Comparison of ENCODE assay signal across 26 mouse cellular contexts in genomic region chr11:45546861-45547260, GRCm38 (mm10).
DNase-seq lines count a peak whose midpoint lies in the region; ATAC-seq and TF ChIP-seq lines count a peak whose summit lies in the region.
"Had no signal": no experiment of that assay in that cellular context is flagged by ENCODE, and none has a peak within 500 bp of the region (broad histone marks: within the 10 kb centered on the region; RNA-seq: fewer than 3 reads in every experiment).

No protein-coding gene starts in this region.

- peak overlapping the region; percentile 74 for H3K27ac ChIP-seq in gastrocnemius, adult 2 months
- H3K27ac ChIP-seq in heart, embryonic 11.5 days (ENCODE audit: low read depth, low read length), result no peak overlapping the region
- H3K27ac ChIP-seq: embryonic facial prominence, embryonic 13.5 days; embryonic facial prominence, embryonic 15.5 days; forebrain, embryonic 10.5 days; forebrain, embryonic 12.5 days had no signal

- no peak for ATAC-seq in heart, embryonic 11.5 days (replicated peaks; ENCODE audit: insufficient number of reproducible peaks, low FRiP score, low TSS enrichment)
- no peak for ATAC-seq in activated CD4-positive, CD25-positive, alpha-beta regulatory T cell, adult 4 months
- ATAC-seq: CD4-positive, CD25-positive, alpha-beta regulatory T cell, adult 4 months; forebrain, embryonic 14.5 days; forebrain, embryonic 16.5 days; Patski had no signal

- no peak overlapping the region for H3K9ac ChIP-seq in heart, embryonic 11.5 days (ENCODE audit: low read depth, low read length)
- H3K9ac ChIP-seq: embryonic facial prominence, embryonic 13.5 days; embryonic facial prominence, embryonic 15.5 days; forebrain, embryonic 12.5 days had no signal

- no peaks in the 10 kb centered on the region for H3K36me3 ChIP-seq in heart, embryonic 11.5 days (ENCODE audit: control insufficient read depth, insufficient read depth, low read length)
- H3K36me3 ChIP-seq: embryonic facial prominence, embryonic 13.5 days; embryonic facial prominence, embryonic 15.5 days; forebrain, embryonic 10.5 days; forebrain, embryonic 12.5 days; G1E had no signal

- TF ChIP-seq CTCF in gastrocnemius, adult 2 months (IDR thresholded peaks at IDR 0.05), result no peak

- intact Hi-C loops in gastrocnemius, adult 2 months (cut with DNase I), result loop anchor here (10.0 kb wide), 1 partner anchor 338 kb away; no protein-coding TSS in a partner anchor

- no peaks in the 10 kb centered on the region for H3K9me3 ChIP-seq in heart, embryonic 11.5 days (replicated peaks; ENCODE audit: control insufficient read depth, low read length)
- H3K9me3 ChIP-seq: embryonic facial prominence, embryonic 13.5 days; embryonic facial prominence, embryonic 15.5 days; forebrain, embryonic 10.5 days; forebrain, embryonic 12.5 days; G1E had no signal

- H3K4me1 ChIP-seq in heart, embryonic 11.5 days (ENCODE audit: control insufficient read depth, insufficient read depth, low read length), result no peaks in the 10 kb centered on the region
- H3K4me1 ChIP-seq: embryonic facial prominence, embryonic 15.5 days had no signal

- peaks cover 4% of the 10 kb centered on the region; the same call in 1 of the 2 replicates for H3K27me3 ChIP-seq in heart, embryonic 11.5 days (ENCODE audit: control insufficient read depth, insufficient read depth, low read length)
- H3K27me3 ChIP-seq: CH12.LX; forebrain, embryonic 12.5 days had no signal

- no peak overlapping the region for H3K4me2 ChIP-seq in heart, embryonic 11.5 days
- H3K4me2 ChIP-seq: embryonic facial prominence, embryonic 13.5 days; embryonic facial prominence, embryonic 15.5 days; forebrain, embryonic 12.5 days had no signal

- 34% methylated on average over 2 of the region's 2 CpGs for WGBS in heart, embryonic 11.5 days (ENCODE audit: insufficient replicate concordance)

- no peak for DNase-seq in gastrocnemius, adult 2 months
- DNase-seq in gastrocnemius, postnatal 10 days, result no peak
- peak; percentile 8 to 11 for DNase-seq in heart, adult 18-20 months
- DNase-seq: adrenal gland, adult 2 months; adrenal gland, postnatal 10 days; adrenal gland, postnatal 25 days; cerebellum, adult 11 months; cerebellum, adult 18-20 months; cerebellum, adult 8-10 months; cerebellum, adult 9-11 months; cerebellum, postnatal 14 days; cerebellum, postnatal 36 days; embryo, embryonic 11 days had no signal

- H3K4me3 ChIP-seq in gastrocnemius, adult 2 months, result no peak overlapping the region
- H3K4me3 ChIP-seq in heart, embryonic 11.5 days (ENCODE audit: low read depth, low read length), result no peak overlapping the region
- H3K4me3 ChIP-seq: embryonic facial prominence, embryonic 13.5 days; embryonic facial prominence, embryonic 15.5 days; erythroblast, embryonic 14.5 days; forebrain, embryonic 10.5 days; forebrain, embryonic 12.5 days had no signal

Comparison
In these comparisons a context has a peak if more than half of its experiments do, and no peak if none do; other contexts are left out.
1. DNase-seq: peak in heart, adult 18-20 months (2 of 2); none in gastrocnemius, adult 2 months (single experiment) and gastrocnemius, postnatal 10 days (single experiment).